Mouse (Mus musculus): ENCODE results near the gene Ackr1. TPM values are rescaled to one million over a fixed set of nuclear protein-coding genes. Genes with fewer than 3 reads are reported as not detected.

Gene Ackr1
- polyA plus RNA-seq, 1 experiment from 2014 or later, result 74.7 TPM

Other genes with a start within 250 kb of the Ackr1 start
- gene Olfr1408, start 196.4 kb downstream of the Ackr1 start, polyA plus RNA-seq (2015; fragmentation: Nextera tagmentation; extraction: Ambion mirVana), result not detected in 2 replicates
- not detected in 2 replicates for gene Olfr1406, start 143.1 kb downstream of the Ackr1 start, polyA plus RNA-seq (2015; fragmentation: Nextera tagmentation; extraction: Ambion mirVana)
- gene Olfr218, start 135.9 kb downstream of the Ackr1 start, polyA plus RNA-seq (2015; fragmentation: Nextera tagmentation; extraction: Ambion mirVana), result not detected in 2 replicates
- gene Olfr1404, start 121.4 kb downstream of the Ackr1 start, polyA plus RNA-seq (2015; fragmentation: Nextera tagmentation; extraction: Ambion mirVana), result not detected in 2 replicates
- 0.12 and 0.23 TPM in 2 replicates for gene Fcer1a, start 106.5 kb downstream of the Ackr1 start, polyA plus RNA-seq (2015; fragmentation: Nextera tagmentation; extraction: Ambion mirVana)
- not detected in 2 replicates for gene Olfr418, start 67.7 kb downstream of the Ackr1 start, polyA plus RNA-seq (2015; fragmentation: Nextera tagmentation; extraction: Ambion mirVana)
- not detected in 2 replicates for gene Mptx2, start 56.0 kb downstream of the Ackr1 start, polyA plus RNA-seq (2015; fragmentation: Nextera tagmentation; extraction: Ambion mirVana)
- gene Aim2, start 17.1 kb upstream of the Ackr1 start, polyA plus RNA-seq (2015; fragmentation: Nextera tagmentation; extraction: Ambion mirVana), result 3.3 and 4.2 TPM in 2 replicates
- gene Cadm3, start 33.9 kb upstream of the Ackr1 start, polyA plus RNA-seq (2015; fragmentation: Nextera tagmentation; extraction: Ambion mirVana), result 1.7 and 2.0 TPM in 2 replicates
- gene Ifi206, start 157.3 kb upstream of the Ackr1 start, polyA plus RNA-seq (2015; fragmentation: Nextera tagmentation; extraction: Ambion mirVana), result 0.10 and 0.18 TPM in 2 replicates
- gene Ifi214, start 202.2 kb upstream of the Ackr1 start, polyA plus RNA-seq (2015; fragmentation: Nextera tagmentation; extraction: Ambion mirVana), result 0.02 TPM in 1 of 2 replicates, not detected in the other

Data from liver, embryonic 15.5 days (tissue).